Mouse (Mus musculus) B cell, adult 2 months (primary cell): ENCODE measurements around the gene Epx.

Experiments used
- DNase-seq, 2 experiments: peaks; one replicate each; pipeline ENCODE4 v3.0.0; 2022

Gene Epx

GRCm38 (mm10) chr11:87875436-87875835, at the start of gene Epx:
Gene Epx (minus strand): TSS chr11:87875536.
- no peak for DNase-seq

GRCm38 (mm10) chr11:87920966-87921365, 45.6 kb upstream of the Epx start, which contains the start of gene Olfr464:
Gene Olfr464 (minus strand): TSS chr11:87920967.
- DNase-seq = no peak

GRCm38 (mm10) chr11:87920301-87920700, 45.0 kb upstream of the Epx start:
- no peak for DNase-seq

GRCm38 (mm10) chr11:87916005-87916404, 40.7 kb upstream of the Epx start:
- no peak for DNase-seq

- DNase-seq = no peak
Measured at GRCm38 (mm10) chr11:87904331-87904730, 29.0 kb upstream of the Epx start.

- DNase-seq = no peak
Measured at GRCm38 (mm10) chr11:87897287-87897686, 22.0 kb upstream of the Epx start, which contains the start of gene Olfr463. Gene Olfr463 (minus strand): TSS chr11:87897387.

- DNase-seq = no peak
Measured at GRCm38 (mm10) chr11:87892168-87892567, 16.8 kb upstream of the Epx start, which contains the start of gene Olfr462. Gene Olfr462 (minus strand): TSS chr11:87892268.

- DNase-seq = no peak
Measured at GRCm38 (mm10) chr11:87884856-87885255, 9.5 kb upstream of the Epx start.

GRCm38 (mm10) chr11:87883493-87883892, 8.2 kb upstream of the Epx start:
- peak; percentile 7 to 21 for DNase-seq

- no peak for DNase-seq
Measured at GRCm38 (mm10) chr11:87881714-87882113, 6.4 kb upstream of the Epx start.

- DNase-seq = no peak
Measured at GRCm38 (mm10) chr11:87879826-87880225, 4.5 kb upstream of the Epx start.

- no peak for DNase-seq
Measured at GRCm38 (mm10) chr11:87871766-87872165, 3.6 kb downstream of the Epx start.

- DNase-seq = no peak
Measured at GRCm38 (mm10) chr11:87870096-87870495, 5.2 kb downstream of the Epx start.

- DNase-seq = peak; percentile 30 to 32
Measured at GRCm38 (mm10) chr11:87866891-87867290, 8.4 kb downstream of the Epx start.

GRCm38 (mm10) chr11:87862805-87863204, 12.5 kb downstream of the Epx start:
- no peak for DNase-seq

GRCm38 (mm10) chr11:87860426-87860825, 14.9 kb downstream of the Epx start:
- DNase-seq = no peak

GRCm38 (mm10) chr11:87859273-87859672, 16.1 kb downstream of the Epx start:
- no peak for DNase-seq

- DNase-seq = no peak
Measured at GRCm38 (mm10) chr11:87854550-87854949, 20.8 kb downstream of the Epx start.

GRCm38 (mm10) chr11:87853597-87853954, 21.8 kb downstream of the Epx start:
- peak in 1 of 2 experiments; percentile 31 for DNase-seq

- peak; percentile 87 for DNase-seq
Measured at GRCm38 (mm10) chr11:87852690-87853596, 22.4 kb downstream of the Epx start, which contains the start of gene Mks1. Gene Mks1 (plus strand): TSS chr11:87853215.

- no peak for DNase-seq
Measured at GRCm38 (mm10) chr11:87847884-87848283, 27.5 kb downstream of the Epx start.

GRCm38 (mm10) chr11:87846968-87847600, 28.3 kb downstream of the Epx start:
- DNase-seq = no peak

- no peak for DNase-seq
Measured at GRCm38 (mm10) chr11:87841436-87841835, 33.9 kb downstream of the Epx start.

- DNase-seq = no peak
Measured at GRCm38 (mm10) chr11:87840676-87841075, 34.7 kb downstream of the Epx start.
